Mouse (Mus musculus) cerebellum, adult 2 months (tissue): ENCODE results near the gene Cracr2b. TPM values are rescaled to one million over a fixed set of nuclear protein-coding genes. Genes with fewer than 3 reads are reported as not detected.
A peak's percentile ranks its signal among the peaks of the same experiment; 100 is the strongest.

ENCODE experiments used
- DNase-seq, 2 experiments: peaks; one replicate each; pipeline ENCODE4 v3.0.0; 2021
- H3K27ac ChIP-seq: fragments of 200-500 bp; 2 replicates; pipeline ENCODE4 v1.5.1; 2012; ENCODE audit warnings: low read length, control low read depth, inconsistent platforms; ENCODE audit not compliant: insufficient read depth
- H3K27me3 ChIP-seq: fragments of 200-500 bp; 2 replicates; pipeline ENCODE4 v1.6.1; 2012; ENCODE audit warnings: inconsistent platforms, mild to moderate bottlenecking, low read length, moderate library complexity; ENCODE audit not compliant: control insufficient read depth, insufficient read depth
- H3K4me1 ChIP-seq: fragments of 200-500 bp; 2 replicates; pipeline ENCODE4 v1.6.1; 2011; ENCODE audit warnings: low read length; ENCODE audit not compliant: control insufficient read depth, insufficient read depth
- H3K4me3 ChIP-seq: fragments of 200-500 bp; replicated peaks from 2 replicates; pipeline ENCODE3; 2011; ENCODE audit warnings: mild to moderate bottlenecking, low read depth, low read length, control low read depth; ENCODE audit not compliant: insufficient read depth
- CTCF ChIP-seq: fragments of 200-500 bp; IDR thresholded peaks from 2 replicates; pipeline ENCODE4 v1.5.1; 2011; ENCODE audit warnings: low read depth, mild to moderate bottlenecking, control low read depth, low read length, moderate library complexity, borderline replicate concordance; ENCODE audit not compliant: insufficient read depth
- POLR2A ChIP-seq: fragments of 200-500 bp; IDR thresholded peaks from 2 replicates; pipeline ENCODE4 v1.6.1; 2011; ENCODE audit warnings: low read length, control low read depth, borderline replicate concordance; ENCODE audit not compliant: insufficient read depth
- WGBS: fragments of 180-500 bp; shearing (Covaris S2); methylation state at CpG from one replicate; pipeline ENCODE4 v1.1.7; 2018; 5-methylcytosine and 5-hydroxymethylcytosine counted together
- polyA plus RNA-seq: library from polyadenylated mRNA; depleted of rRNA; stranded (reverse); fragments of >200 nt; gene quantifications from 2 replicates; pipeline ENCODE4 v1.2.3, GENCODE M21; 2012

The Cracr2b gene
- polyA plus RNA-seq, 1 experiment, result 8.3 TPM

GRCm38 (mm10) chr7:141466607-141467148, 5.8 kb downstream of the Cracr2b start:
- Histone ChIP-seq H3K27ac (no peak overlapping the region), H3K4me3 (peak overlapping the region; percentile 88), H3K4me1 (peaks cover 28% of the 10 kb centered on the region), H3K27me3 (no peaks in the 10 kb centered on the region)
- TF ChIP-seq CTCF (no peak), POLR2A (no peak)
- WGBS, result 39% methylated on average over 10 of the region's 10 CpGs
- no peak for DNase-seq

GRCm38 (mm10) chr7:141467230-141468030, 6.5 kb downstream of the Cracr2b start, which contains the start of gene Cd151:
Gene Cd151, plus strand, starts transcription at chr7:141467392.
- Histone ChIP-seq H3K4me1 (peaks cover 23% of the 10 kb centered on the region), H3K27ac (no peak within 1 kb of the TSS; the same call in 1 of the 2 replicates), H3K4me3 (peak within 1 kb of the TSS; percentile 88), H3K27me3 (no peaks in the 10 kb centered on the region)
- TF ChIP-seq POLR2A (peak; percentile 34; the same call in 1 of the 2 replicates), CTCF (no peak)
- DNase-seq, result peak; percentile 73 to 74
- 3% methylated on average over 52 of the region's 52 CpGs for WGBS

DNA sequence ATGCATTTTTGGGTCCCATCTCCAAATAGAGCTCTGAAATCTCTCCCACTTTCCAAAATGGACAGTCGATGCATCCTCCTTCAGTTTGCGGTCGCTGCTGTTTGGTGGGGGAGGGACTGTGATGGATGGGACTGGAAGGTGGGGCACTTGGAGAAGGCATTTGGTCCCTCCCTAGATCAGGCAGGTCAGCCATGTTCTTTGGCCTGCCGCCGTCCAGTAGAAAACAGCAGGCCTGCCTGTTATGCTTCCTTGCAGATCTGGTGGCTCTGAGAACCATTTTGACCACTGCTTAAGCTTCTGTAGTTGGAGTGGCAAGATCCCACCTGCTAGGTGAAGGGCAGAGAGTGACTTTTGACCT, 7.2 kb downstream of the Cracr2b start:
- no peak overlapping the region; the same call in 1 of the 2 replicates for H3K27ac ChIP-seq
- no peaks in the 10 kb centered on the region for H3K27me3 ChIP-seq
- no peak for DNase-seq
- peaks cover 20% of the 10 kb centered on the region for H3K4me1 ChIP-seq
- H3K4me3 ChIP-seq, result peak overlapping the region; percentile 88
- TF ChIP-seq POLR2A, result no peak
- TF ChIP-seq CTCF, result no peak
- WGBS, result 60% methylated on average over 5 of the region's 5 CpGs

DNA sequence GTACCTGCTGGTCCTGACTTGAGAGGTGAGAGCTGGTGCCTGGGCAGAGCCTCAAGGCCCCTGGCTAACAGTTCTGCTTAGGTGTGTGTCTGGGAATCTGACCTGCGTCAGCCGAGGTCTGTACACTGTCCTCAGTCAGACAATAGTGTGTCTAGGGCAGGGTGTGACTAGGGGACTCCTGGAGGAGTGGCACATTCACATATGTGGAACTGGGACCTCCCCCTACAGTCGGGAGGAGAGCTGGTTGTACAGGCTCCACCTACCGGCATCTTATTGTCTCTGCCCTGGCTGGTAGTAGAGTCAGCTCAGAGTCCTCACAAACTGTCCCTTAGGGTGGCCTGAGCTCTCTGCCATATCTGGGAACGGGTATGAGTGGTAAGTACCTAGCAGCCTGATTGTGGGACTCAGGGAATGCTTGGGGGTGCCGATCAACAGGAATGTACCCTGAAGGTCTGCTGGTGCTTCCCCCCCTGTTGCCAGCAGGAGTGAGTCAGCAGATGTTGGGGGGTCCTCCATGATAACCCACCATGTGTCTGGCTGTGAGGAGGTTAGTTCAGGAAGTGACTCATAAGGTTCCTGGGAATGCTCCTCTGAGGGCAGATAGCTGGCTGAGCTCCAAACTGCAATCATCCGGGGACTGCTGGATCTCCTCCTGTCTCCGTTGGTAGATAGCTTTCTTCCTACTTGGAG, 7.8 kb downstream of the Cracr2b start:
- H3K27ac ChIP-seq, result no peak overlapping the region

GRCm38 (mm10) chr7:141469352-141469751, 8.5 kb downstream of the Cracr2b start:
- Histone ChIP-seq H3K4me1 (peaks cover 20% of the 10 kb centered on the region), H3K27me3 (no peaks in the 10 kb centered on the region), H3K27ac (no peak overlapping the region), H3K4me3 (no peak overlapping the region)
- no peak for TF ChIP-seq POLR2A
- no peak for TF ChIP-seq CTCF
- 59% methylated on average over 6 of the region's 6 CpGs for WGBS
- no peak for DNase-seq

More for the DNA sequence above, 7.8 kb downstream of the Cracr2b start:
- peak; percentile 41; the same call in 1 of the 2 replicates for TF ChIP-seq CTCF
- TF ChIP-seq POLR2A, result no peak
- peaks cover 20% of the 10 kb centered on the region for H3K4me1 ChIP-seq
- 17% methylated on average over 8 of the region's 8 CpGs for WGBS
- DNase-seq, result peak; percentile 55 to 65
- H3K4me3 ChIP-seq, result peak overlapping the region; percentile 88
- H3K27me3 ChIP-seq, result no peaks in the 10 kb centered on the region

- 89% methylated on average over 18 of the region's 18 CpGs for WGBS
- Histone ChIP-seq H3K4me1 (peaks cover 20% of the 10 kb centered on the region), H3K4me3 (no peak overlapping the region), H3K27me3 (no peaks in the 10 kb centered on the region), H3K27ac (no peak overlapping the region)
- peak in 1 of 2 experiments; percentile 26 for DNase-seq
- TF ChIP-seq CTCF (no peak), POLR2A (no peak)
These were observed 9.2 kb downstream of the Cracr2b start for GRCm38 (mm10) chr7:141469901-141470636.

DNA sequence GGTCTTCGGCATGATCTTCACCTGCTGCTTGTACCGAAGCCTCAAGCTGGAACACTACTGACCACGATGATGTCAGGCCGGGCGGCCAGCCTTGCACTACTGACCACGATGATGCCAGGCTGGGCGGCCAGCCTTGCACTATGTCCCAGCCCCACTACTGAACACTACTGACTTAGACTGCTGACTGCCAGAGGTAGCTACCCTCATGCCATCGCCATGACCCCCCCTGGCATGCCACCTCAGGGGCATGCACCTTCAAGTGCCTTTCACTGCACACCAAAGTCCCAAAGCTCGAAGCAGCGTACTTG, 9.7 kb downstream of the Cracr2b start:
- Histone ChIP-seq H3K4me3 (no peak overlapping the region), H3K27ac (no peak overlapping the region), H3K4me1 (peaks cover 20% of the 10 kb centered on the region), H3K27me3 (no peaks in the 10 kb centered on the region)
- DNase-seq, result no peak
- WGBS, result 88% methylated on average over 10 of the region's 10 CpGs
- TF ChIP-seq POLR2A (no peak), CTCF (no peak)
